Mouse (Mus musculus): ENCODE data around the gene Spdl1.

DNA sequence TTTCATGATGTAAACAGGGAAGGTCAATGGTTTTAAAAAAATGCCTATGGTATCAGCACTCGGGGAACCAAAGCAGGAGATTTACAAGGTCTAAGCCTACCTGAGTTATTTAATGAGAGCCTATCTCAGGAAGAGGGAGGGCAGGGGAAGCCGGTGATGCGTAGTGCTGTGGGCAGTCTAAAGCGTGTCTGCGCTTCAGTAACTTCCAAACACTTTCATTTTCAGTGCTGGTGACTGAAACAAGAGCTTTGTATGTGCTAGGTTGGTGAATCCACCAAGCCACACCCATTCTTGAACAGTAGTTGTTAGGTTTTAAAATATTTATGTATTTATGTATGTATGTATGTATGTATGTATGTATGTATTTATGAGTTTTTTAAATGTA lies 12.8 kb upstream of the Spdl1 start:
- TF ChIP-seq SMC3 (IDR thresholded peaks at IDR 0.05; ENCODE audit: low read depth, low read length) (no peak), CTCF (IDR thresholded peaks at IDR 0.05 in 2 of 3, conservative IDR thresholded peaks at IDR 0.05 in 1 of 3; ENCODE audit: control insufficient read depth in 1 of 3, insufficient read depth in 1 of 3, low read depth in 2 of 3, low read length in 3 of 3, poor library complexity in 1 of 3, severe bottlenecking in 1 of 3) (no peak), UBTF (IDR thresholded peaks at IDR 0.05; ENCODE audit: borderline replicate concordance, insufficient read depth, low read depth, low read length) (no peak), POLR2A (IDR thresholded peaks at IDR 0.05; ENCODE audit: control insufficient read depth in 1 of 2, insufficient read depth in 1 of 2, low read depth in 1 of 2, low read length in 2 of 2, poor library complexity in 1 of 2) (no peak), MAFK (IDR thresholded peaks at IDR 0.05; ENCODE audit: borderline replicate concordance, low read depth, low read length) (no peak), EP300 (IDR thresholded peaks at IDR 0.05; ENCODE audit: low read depth in 1 of 2, low read length in 2 of 2) (no peak), CHD2 (IDR thresholded peaks at IDR 0.05; ENCODE audit: low read length) (no peak), GATA1 (IDR thresholded peaks at IDR 0.05; ENCODE audit: low read depth, low read length) (no peak), NELFE (IDR thresholded peaks at IDR 0.05; ENCODE audit: low read depth, low read length) (no peak), USF2 (IDR thresholded peaks at IDR 0.05; ENCODE audit: borderline replicate concordance in 1 of 2, insufficient read depth in 1 of 2, low read depth in 1 of 2, low read length in 2 of 2) (no peak), TCF12 (IDR thresholded peaks at IDR 0.05; ENCODE audit: low read depth, low read length) (no peak), MXI1 (IDR thresholded peaks at IDR 0.05; ENCODE audit: low read depth, low read length) (no peak)

Data from MEL (cell line).